Mouse (Mus musculus): ENCODE results near the gene Nsun2. TPM values are rescaled to one million over a fixed set of nuclear protein-coding genes. Genes with fewer than 3 reads are reported as not detected.

Nsun2 gene
- polyA plus RNA-seq, 1 experiment = 74.1 TPM

DNA sequence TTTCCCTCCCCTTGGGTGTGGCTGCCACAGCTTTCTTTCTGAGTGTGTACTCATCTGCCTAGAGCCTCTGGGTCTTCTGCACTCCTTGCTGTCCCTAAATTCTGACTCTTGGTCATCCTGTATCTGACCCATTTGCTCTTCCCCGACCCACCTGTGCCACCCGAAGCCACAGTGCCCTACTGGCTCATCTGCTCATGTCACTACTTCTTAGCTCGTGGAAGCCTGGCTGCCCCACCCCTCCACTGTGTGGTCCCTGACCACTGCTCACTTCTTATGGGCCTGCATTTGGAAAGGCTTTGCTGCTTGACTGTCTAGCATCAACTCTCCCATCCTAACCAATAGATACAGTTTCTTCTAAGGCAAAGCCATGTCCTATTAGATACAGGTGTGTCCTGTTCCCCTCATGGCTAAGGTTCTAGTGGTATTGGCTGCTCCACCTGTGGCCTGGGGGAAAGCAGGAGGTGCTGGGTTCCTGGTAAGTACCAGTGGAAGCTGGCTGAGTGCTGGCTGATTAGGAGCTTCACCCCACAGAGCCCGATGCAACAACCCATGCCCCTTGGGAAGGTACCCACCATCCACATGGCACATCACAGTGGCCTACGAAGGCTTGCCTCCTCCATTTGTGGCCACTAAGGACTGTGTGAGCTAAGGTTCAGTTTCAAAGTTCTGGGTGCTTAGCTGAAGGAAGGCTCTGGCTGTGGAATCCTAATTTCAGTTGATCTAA lies 139.8 kb downstream of the Nsun2 start:
- WGBS = 86% methylated on average over 5 of the region's 5 CpGs
- DNase-seq = no peak
- Histone ChIP-seq H3K27me3 (ENCODE audit: control insufficient read depth, insufficient read depth, low read length) (no peaks in the 10 kb centered on the region), H3K27ac (ENCODE audit: control insufficient read depth, insufficient read depth, low read length) (no peak overlapping the region), H3K4me1 (replicated peaks; ENCODE audit: control insufficient read depth, insufficient read depth, low read length) (no peaks in the 10 kb centered on the region), H3K4me3 (ENCODE audit: control insufficient read depth, insufficient read depth, low read length) (no peak overlapping the region), H3K36me3 (ENCODE audit: control insufficient read depth, insufficient read depth, low read length) (no peaks in the 10 kb centered on the region)
- no peak for TF ChIP-seq CTCF (IDR thresholded peaks at IDR 0.05; ENCODE audit: borderline replicate concordance, control insufficient read depth, extremely low read depth, insufficient read depth, low read length, poor library complexity)
- TF ChIP-seq POLR2A (IDR thresholded peaks at IDR 0.05; ENCODE audit: control insufficient read depth, extremely low read depth, insufficient read depth, low read length, poor library complexity) = no peak

- 59% methylated on average over 10 of the region's 10 CpGs for WGBS
Measured at GRCm38 (mm10) chr13:69673921-69674618, 140.5 kb downstream of the Nsun2 start.

More at GRCm38 (mm10) chr13:69673921-69674618, 140.5 kb downstream of the Nsun2 start:
- H3K4me3 ChIP-seq (ENCODE audit: control insufficient read depth, insufficient read depth, low read length) = no peak overlapping the region
- no peaks in the 10 kb centered on the region for H3K36me3 ChIP-seq (ENCODE audit: control insufficient read depth, insufficient read depth, low read length)
- H3K27me3 ChIP-seq (ENCODE audit: control insufficient read depth, insufficient read depth, low read length) = no peaks in the 10 kb centered on the region
- no peaks in the 10 kb centered on the region for H3K4me1 ChIP-seq (replicated peaks; ENCODE audit: control insufficient read depth, insufficient read depth, low read length)
- no peak for DNase-seq
- TF ChIP-seq CTCF (IDR thresholded peaks at IDR 0.05; ENCODE audit: borderline replicate concordance, control insufficient read depth, extremely low read depth, insufficient read depth, low read length, poor library complexity) (no peak), POLR2A (IDR thresholded peaks at IDR 0.05; ENCODE audit: control insufficient read depth, extremely low read depth, insufficient read depth, low read length, poor library complexity) (no peak)
- H3K27ac ChIP-seq (ENCODE audit: control insufficient read depth, insufficient read depth, low read length) = no peak overlapping the region

Other genes starting within 250 kb of the Nsun2 start
- 22.2 and 32.2 TPM in 2 replicates for gene Tent4a, start 871 bp downstream of the Nsun2 start, polyA plus RNA-seq (2012; rRNA removed)
- gene Srd5a1, start 77.7 kb downstream of the Nsun2 start, polyA plus RNA-seq (2012; rRNA removed) = 6.2 and 6.7 TPM in 2 replicates
- gene Ube2ql1, start 206.1 kb downstream of the Nsun2 start, polyA plus RNA-seq (2012; rRNA removed) = 2.7 and 4.5 TPM in 2 replicates